Mouse (Mus musculus): ENCODE data around the gene Ifitm1.
"Not testable (repeated sequence)": the region's sequence is repeated elsewhere in the genome, so short reads cannot be mapped to it uniquely, and the experiment has no call there.

Gene Ifitm1

DNA sequence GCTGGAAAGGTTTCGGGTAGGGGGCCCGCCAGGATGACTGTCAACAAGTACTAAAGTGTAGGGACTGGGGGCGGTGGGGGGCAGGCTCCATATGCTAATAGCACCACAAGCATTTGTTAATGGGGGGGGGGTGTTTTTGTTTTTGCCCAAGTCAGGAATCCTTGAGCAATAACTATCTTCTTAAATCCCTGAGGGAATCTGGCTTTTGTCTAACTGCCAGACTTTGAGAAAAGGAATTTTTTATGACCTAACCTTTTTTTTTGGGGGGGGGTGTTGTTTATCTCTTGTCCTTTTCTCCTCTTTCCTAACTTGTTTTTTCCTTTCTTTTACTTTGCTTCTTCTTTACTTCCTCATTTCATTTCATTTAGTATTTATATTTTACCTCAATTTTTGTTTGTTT, 8.4 kb downstream of the Ifitm1 start:
- DNase-seq (ENCODE audit: low read depth, low spot score), result no peak

DNA sequence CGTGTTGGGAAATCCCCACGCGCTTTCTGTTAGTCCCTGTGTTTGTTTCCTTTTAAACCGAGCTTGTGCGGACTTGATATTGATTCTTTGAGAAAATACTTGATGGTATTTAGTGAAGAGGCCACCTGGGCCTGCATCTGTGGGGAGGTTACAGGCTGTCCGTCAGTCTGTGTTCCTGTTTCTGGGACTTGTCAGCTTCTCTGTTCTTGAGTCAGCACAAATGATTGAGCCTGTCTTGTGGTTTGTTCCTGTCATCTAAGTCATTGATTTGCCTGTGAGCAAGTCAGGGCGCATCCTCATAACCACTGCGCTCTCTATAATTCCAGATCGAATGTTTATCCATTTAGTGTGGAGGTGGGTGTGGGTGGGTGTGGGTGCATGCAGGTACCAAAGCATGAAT, 9.7 kb downstream of the Ifitm1 start:
- not testable (repeated sequence) for DNase-seq (ENCODE audit: low read depth, low spot score)

DNA sequence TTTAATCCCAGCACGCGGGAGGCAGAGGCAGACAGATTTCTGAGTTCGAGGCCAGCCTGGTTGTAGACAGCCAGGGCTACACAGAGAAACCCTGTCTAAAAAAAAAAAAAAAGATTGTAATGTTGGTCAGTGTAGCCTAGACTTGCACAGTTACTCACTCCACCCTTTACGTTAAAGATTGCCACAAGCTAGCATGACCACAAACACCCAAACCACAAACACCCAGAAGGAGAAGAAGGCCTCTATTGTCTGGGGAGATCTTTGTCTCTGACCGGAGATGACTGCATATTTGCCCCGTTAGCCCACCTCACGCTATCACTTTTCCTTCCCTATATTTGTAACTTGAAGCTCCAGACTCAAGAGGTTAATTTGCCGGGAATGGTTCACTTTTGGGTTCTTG, 14.7 kb downstream of the Ifitm1 start:
- no peak for DNase-seq (ENCODE audit: low read depth, low spot score)

DNA sequence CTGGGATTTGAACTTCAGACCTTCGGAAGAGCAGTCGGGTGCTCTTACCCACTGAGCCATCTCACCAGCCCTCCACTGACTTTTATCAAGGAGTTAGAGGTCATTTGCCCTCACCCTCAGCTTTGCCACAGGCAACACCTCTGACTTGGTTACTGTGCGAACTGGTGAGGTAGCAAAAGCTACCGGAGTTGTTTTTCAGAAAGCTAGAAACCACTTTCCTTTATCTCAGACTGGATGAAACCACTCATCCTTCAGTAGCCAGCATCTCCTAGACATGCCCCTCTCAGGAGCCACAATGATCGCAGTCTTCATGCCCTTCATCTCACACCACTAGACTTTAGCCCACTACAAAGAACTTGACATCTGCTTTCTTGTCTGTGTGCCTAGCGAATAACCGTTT, 15.9 kb downstream of the Ifitm1 start:
- DNase-seq (ENCODE audit: low read depth, low spot score), result no peak

DNA sequence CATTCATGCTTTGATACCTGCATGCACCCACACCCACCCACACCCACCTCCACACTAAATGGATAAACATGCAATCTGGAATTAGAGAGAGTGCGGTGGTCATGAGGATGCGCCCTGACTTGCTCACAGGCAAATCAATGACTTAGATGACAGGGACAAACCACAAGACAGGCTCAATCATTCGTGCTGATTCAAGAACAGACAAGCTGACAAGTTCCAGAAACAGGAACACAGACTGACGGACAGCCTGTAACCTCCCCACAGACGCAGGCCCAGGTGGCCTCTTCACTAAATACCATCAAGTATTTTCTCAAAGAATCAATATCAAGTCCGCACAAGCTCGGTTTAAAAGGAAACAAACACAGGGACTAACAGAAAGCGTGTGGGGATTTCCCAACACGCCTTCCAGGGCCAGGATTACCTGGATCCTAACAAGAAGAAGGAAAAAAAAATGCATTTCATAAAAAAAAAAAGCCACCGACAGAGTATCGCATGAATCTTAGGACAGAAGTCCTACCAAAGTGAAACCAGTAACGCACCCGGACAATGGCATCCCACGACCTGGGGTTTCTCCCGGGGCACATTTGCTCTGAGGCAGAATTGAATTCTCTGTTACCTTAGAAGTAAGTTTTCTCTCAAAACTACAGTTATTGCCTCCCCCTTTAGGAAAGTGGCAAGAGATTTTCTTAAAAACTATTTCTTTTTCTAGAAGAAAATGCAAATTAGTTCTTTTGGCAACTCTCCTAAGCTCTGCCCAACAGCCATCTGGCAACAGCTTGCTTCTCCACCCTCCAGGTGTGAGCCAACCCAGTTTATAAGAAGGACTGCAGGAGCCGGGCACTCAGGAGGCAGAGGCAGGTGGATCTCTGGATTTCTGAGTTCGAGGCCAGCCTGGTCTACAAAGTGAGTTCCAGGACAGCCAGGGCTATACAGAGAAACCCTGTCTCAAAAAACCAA, 20.4 kb downstream of the Ifitm1 start:
- DNase-seq (ENCODE audit: low read depth, low spot score), result no peak

DNA sequence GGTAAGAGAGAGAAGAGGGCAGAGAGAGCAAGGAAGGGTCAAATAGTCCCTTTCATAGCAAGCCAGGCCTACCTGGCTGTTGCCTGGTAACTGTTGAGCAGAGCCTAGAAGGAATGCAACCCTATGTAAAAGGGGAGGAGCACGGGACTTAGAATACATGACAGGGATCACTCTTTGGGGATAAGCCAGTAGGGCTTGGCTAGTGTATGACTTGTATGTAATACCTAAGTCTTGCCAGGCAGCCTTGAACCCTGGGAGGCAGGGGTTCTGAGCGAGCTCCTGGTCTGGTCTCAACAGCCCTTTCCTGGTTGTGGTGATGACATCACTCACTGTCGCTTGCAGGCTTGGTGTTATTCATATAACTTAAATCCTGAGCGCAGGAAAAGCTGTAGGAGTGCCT, 22.0 kb downstream of the Ifitm1 start:
- no peak for DNase-seq (ENCODE audit: low read depth, low spot score)

DNA sequence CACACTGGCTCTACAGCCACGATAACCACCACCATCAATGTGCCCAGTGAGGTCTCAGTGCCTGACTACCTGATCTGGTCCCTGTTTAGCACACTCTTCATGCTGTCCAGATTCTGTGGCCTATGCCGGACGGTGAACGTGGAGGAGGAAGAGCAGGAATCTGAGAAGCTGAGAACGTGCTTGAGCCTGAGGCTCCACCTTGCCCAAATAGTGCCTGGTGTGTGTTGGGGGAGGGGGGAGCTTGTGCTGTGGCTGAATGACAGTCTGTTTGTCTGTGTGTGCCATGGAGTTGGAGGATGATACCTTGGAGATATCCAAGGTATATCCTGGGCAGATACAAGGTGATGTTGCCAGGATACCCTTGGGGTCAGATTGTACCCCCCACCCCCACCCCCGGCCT, 23.2 kb downstream of the Ifitm1 start:
- no peak for DNase-seq (ENCODE audit: low read depth, low spot score)

DNA sequence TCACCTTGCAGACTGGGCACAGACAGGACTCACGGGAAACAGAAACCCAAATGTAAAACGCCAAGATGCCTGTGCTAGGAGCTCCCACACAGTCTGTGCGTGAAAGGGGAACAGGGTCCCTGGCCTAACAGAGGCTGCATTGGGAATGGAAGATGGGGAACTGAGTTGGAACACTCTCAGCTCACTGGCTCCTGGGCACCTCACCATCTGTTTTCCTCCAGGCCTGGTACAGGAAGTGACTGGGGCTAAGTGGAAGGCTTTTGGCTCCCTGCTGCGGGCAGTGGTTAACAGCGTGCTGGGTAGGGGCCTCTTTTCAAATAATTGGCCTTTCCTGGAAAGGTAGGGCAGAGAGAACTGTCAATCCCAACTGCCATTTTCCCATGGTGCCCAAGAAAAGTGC, 23.6 kb downstream of the Ifitm1 start:
- DNase-seq (ENCODE audit: low read depth, low spot score), result no peak

DNA sequence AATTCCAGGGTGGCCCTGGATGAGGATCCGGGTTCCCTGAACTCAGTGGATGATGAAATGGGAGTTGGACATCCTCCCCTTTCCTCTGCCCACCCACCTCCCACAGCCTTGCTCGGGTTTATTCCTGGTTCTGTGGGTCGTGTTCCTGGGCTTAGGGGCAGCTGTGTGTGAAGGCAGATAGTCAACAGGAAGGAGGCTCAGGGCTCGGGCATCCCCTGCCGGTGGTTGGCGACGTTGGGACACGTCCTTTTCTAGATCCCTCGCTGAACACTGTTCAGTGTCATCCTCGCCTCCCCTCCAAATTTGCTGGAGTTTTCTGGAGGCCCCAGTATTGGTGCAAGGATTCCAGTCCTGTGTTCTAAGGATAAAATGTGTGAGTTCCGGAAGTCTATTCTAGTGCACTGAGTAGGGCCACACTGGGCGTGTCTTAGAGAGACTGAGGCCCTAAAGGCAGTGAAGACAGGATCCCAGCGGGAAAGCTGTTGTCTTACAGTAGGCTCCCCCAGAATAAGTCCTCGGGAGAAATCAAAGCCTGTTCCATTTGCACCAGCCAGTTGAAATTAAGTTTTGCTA, 24.2 kb downstream of the Ifitm1 start:
- DNase-seq (ENCODE audit: low read depth, low spot score), result no peak

DNA sequence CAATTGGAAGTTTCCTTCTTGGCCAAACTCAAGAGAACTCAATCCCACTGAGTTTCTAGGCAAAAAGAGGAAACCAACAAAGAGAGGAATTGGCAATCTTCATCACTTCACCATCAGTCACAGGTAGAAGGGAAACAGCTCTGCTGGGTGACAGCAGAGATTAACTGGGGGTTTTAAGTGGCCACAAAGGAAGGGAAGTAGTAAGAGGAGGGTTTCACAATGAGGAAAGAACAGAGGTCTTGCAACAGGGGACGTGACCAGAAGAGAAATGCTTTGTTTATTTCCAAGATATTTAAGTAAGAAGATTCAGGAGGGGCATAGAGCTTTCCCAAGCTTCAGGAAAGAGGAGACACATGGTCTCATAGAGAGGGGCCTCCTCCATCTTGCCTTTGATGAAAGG, 30.8 kb downstream of the Ifitm1 start:
- no peak for DNase-seq (ENCODE audit: low read depth, low spot score)

DNA sequence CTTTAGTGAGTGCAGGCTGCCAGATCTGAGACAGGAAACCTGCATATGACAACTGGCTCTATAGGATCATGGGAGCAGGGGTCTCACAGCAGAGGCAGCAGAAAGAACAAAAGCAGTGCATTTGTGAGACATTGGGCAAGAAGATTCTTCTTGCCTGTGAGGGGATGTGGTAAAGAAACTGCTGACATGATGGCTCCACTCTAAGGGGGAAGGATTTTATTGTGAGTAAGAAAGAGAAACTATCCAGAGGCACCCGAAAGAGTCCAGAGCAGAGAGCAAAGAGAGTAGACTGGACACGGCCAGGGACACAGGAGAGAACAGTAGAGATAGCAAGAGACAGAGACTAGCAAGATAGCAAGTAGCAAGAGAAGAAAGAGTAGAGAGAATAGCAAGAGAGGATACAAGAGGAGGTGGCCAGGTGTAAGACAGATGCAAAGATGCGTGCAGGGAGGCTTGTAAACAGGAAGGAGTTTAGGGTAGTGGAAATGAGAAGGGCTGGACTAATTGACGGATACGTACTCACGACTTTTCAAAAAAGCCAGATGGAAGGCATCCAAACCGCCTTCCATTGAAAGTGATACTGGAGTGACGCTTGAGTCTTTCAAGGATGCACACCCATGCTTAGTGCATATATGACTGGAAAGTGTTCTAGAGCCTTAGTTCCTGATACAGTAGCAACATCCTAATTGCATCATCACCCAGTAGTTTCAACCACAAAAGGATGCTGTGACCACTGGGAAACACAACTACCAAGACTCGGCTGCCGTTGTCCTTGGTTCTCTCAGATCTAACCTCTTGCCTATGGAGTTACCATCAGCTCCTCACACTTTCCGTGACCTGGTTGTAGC, 32.1 kb downstream of the Ifitm1 start:
- no peak for DNase-seq (ENCODE audit: low read depth, low spot score)

DNA sequence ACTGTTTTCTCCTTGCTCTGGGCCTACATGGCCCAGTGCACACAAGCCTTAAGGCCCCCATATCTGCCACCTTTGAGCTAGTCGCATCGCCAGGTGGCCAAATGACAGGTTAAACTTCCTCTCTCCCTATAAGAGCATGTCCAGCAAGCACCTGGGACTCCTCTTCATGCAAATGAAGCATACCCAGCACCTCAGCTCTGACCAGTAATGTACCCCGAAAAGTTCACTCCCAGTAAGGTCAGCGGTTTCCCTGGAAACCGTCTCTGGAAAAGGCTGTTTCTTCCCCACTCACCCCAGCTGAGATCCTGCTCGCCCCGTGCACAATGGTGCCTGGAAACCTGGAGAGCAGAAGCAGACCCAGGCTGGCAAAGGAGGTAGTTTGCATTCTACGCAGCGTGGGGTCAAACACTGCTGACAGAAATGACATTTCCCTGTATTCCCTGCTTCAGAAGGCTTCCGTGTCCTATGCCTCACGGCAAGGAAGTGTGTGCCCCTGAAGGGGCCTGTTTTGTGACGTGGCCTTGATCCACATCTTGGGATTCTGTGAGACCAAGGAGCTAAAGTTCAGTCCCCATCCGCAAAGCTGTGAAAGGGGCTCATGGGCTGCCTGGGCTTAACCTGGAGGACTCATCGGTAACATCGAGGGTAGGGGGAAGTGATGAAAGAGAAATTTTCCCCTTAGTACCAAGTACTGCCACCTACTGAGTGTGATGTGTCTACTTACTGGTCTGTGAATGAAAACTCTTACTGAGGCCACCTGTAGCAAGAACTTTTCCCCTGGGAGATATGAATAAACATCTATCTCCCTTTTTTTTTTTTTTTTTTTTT, 34.1 kb downstream of the Ifitm1 start:
- no peak for DNase-seq (ENCODE audit: low read depth, low spot score)

DNA sequence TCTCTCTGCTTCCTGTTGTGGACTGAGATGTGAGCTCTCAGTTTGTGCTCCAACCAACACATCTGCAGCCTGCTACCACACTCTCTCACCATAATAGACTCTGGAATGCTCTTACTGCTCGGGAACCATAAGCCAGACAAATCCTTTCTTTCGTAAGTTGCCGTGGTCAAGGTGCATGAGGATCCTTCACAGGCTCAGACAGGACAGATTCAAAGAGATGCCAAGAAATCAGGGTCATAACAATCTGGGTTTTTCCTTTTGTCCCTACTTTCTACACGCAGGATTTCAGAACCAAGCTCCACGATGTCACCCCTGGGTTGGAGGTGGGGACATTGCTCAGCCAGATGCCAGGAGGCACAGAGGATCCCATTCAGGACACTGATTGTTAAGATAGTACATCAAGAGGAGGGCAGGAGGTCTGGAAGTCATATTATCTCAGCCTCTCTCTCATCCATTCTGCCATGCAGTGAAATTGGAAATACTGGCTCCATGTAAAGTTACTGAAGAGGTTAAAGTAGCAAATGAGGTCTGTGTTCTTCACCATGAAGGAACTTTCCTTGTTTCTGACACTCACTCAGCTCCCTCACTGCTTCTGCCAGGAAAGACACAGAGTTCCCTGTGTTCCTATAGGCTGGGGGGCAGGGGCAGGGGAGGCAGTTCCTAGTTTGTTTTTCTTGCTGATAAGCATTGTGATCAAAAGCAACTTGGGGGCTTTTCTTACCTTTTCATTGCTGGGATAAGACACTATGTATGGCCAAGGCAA, 36.4 kb downstream of the Ifitm1 start:
- DNase-seq (ENCODE audit: low read depth, low spot score), result no peak

DNA sequence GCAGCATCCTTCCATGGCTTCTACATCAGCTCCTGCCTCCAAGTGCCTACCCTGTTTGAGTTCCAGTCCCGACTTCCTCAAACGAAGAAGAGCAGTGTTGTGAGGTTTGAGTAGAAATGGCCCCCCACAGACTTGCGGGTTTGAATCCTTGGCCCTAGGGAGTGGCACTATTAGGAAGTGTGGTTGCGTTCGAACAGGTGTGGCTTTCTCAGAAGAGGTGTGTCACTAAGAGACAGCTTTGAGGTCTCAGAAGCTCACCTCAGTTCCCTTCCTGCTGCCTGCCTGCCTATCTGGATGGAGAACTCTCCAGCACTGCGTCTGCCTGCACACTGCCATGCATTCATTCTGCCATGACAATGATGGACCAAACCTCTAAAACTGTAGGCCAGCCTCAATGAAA, 39.4 kb downstream of the Ifitm1 start:
- no peak for DNase-seq (ENCODE audit: low read depth, low spot score)

DNA sequence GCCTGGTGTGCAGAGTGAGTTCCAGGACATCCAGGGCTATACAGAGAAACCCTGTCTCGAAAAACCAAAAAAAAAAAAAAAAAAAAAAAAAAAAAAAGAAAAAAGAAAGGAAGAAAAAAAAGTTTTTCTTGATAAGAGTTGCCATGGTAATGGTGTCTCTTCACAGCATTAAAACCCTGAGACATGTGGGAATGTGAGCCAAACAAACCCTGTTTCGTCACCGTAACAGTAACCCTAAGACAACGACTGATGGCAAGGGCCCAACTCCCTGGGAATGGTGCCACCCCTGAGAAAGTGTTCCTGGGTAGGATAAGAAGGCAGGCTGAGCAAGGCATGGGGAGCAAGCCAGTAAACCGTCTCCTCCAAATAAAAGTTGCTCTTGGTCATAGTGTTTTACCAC, 39.9 kb downstream of the Ifitm1 start:
- no peak for DNase-seq (ENCODE audit: low read depth, low spot score)

DNA sequence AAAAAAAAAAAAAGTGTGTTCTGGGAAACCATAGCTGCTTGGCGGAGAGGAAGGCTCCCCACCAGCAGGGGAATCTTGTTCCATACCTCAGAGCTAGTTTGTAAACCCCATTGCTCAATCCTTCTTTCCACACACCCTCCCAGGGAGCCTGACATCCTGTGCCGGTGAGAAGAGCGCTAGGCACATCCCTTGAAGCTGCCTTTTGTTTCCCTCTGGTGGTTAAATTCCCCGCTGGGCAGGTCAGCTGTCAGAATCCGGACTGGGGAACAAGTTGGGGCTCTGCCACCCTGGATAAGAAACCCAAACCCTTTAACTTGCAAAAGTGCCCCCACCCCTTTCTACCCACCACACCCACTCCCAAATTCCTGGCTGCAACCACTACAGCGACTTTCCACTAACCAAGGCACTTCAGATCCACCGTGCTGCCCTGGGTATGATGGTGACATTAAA, 41.3 kb downstream of the Ifitm1 start:
- DNase-seq (ENCODE audit: low read depth, low spot score), result no peak

DNA sequence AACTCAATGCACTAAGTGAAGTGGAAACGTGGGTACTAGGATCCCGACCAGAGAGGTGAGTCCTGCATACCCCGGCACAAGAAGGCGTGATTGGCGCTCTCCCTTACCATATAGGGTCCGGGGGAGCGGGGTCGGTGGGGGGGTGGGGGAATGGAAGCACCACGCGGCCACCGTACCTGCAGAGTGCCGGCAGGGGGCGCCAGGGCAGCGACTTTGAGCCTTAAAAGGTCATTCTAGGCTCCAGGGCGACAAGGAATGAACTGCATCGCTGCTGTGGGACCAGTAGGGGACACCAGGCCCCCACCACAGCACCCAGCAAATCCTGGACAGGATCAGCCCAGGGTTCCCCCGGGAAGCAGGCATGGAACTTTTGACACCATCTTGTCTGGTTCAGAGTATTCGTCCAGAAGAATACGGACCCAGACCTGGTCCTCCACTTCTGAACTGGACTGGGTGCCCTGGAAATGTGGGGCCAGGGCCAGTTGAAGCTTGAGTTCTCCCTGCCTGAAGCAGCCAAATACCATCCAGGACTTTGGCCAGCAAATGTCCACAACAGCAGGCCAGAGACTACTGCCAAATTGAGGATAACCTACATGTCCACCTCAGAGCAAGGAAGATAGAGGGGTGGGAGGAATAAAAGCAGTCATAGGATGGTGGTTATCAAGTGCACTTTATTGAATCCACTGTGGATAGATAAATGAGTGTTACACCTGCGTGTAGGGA, 42.1 kb downstream of the Ifitm1 start:
- DNase-seq (ENCODE audit: low read depth, low spot score), result no peak

DNA sequence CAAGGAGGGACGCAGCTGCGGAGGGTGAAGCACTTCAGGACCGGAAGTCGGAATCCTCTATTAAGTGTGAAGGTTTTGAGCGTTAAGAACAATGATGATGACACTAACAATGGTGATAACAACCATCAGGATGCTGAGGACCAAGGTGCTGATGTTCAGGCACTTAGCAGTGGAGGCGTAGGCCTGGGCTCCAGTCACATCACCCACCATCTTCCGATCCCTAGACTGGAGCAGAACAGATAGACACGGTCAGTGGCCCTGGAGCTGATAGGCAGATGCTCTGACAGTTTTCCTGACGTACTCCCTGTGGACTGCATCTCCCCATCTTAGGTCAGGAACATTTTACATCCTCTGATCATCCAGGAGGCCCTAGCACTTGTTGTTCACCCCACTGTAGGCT, 42.6 kb downstream of the Ifitm1 start:
- DNase-seq (ENCODE audit: low read depth, low spot score), result no peak

DNA sequence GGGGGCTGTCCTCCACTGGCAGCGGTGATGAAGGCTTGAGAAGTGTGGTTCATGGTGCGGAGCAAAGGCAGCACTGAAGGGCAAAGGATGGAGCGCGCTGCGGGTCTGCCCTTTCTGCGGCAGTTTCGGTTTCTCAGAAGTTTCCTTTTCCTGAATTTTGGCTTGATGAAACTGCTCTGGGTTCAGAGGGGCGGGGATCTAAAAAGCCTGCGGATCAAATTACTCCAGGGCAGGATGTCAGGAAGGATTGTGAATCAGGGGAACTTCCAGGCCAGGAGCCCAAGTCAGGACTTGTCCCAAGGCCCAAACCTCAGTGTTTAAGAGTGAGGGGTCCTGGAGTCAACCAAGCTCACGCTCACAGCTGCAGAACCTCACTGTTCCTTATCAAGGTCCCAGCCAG, 43.6 kb downstream of the Ifitm1 start, which contains the start of gene Ifitm3:
Gene Ifitm3 (minus strand): TSS at position 178 of the 400 bp plus-strand sequence.
- DNase-seq (ENCODE audit: low read depth, low spot score), result no peak

DNA sequence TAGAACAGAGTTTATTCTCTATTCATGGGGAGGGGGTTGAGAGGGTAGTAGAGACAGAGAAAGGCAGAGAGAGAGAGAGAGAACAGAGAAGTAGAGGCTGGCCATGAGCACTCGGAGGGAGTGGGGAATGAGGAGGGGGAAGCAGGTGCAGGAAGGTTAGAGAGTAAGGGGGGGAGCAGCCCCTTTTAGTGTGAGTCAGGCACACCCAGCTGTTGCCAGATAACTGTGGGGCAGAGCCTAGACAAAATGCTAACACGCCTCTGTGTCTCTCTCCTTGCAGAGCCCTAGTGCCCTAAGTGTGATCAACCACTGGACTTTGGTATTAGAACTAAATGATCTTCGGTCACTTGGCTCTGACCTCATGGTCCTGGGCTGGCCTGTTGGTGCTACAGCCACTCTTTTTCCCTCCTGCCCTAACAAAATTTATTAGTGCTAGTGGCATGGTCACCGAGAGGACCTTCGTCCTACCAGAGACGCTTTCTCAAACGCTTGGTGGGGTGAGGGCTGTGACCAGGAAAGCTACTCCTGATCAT, 44.3 kb downstream of the Ifitm1 start:
- no peak for DNase-seq (ENCODE audit: low read depth, low spot score)

Measured in brain, embryonic 18.5 days (tissue).